Mouse (Mus musculus): ENCODE results near the gene Ankrd23. TPM values are rescaled to one million over a fixed set of nuclear protein-coding genes. Genes with fewer than 3 reads are reported as not detected.
A peak's percentile ranks its signal among the peaks of the same experiment; 100 is the strongest.

Gene Ankrd23
- polyA plus RNA-seq, 1 experiment, result 26.1 TPM

DNA sequence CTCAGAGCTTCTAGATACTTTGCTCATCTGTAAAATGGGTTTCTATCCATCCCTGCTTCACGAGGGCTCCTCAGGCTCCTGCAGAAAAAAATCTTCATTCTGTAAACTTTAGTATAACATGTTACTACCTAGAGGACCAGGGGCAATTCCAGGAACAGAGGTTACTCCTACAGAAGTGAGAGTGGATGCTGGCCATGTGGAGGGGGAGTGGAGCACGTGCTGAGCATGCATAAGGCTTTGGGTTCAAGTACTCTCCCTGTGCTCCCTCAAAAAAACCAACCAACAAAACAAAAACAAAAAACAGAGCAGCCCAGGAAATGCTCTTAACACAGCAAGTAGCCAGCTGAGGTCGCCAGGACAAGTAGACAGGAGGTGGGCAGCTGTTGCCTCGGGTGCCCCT, 26.9 kb upstream of the Ankrd23 start:
- DNase-seq (ENCODE audit: low spot score), result no peak

DNA sequence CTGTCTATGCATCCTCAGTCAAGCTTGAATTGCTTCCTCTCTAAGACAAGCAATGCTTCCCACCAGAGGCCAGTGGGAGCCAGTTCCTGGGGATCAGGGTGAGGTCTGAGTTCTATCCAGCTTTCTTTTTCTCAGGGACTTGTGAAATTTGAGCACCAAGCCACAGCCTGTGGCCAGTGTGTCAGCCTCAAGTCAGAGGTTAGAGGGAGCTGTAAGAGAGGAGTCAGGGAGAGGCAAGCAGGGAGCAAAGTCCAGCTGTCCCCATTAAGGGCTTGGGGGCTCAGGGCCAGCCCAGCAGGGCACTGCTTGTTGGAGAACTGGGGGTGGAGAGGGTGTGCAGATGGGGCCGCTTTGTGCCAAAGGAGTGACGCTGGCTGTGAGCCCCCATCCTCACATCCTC, 26.5 kb upstream of the Ankrd23 start:
- no peak for DNase-seq (ENCODE audit: low spot score)

DNA sequence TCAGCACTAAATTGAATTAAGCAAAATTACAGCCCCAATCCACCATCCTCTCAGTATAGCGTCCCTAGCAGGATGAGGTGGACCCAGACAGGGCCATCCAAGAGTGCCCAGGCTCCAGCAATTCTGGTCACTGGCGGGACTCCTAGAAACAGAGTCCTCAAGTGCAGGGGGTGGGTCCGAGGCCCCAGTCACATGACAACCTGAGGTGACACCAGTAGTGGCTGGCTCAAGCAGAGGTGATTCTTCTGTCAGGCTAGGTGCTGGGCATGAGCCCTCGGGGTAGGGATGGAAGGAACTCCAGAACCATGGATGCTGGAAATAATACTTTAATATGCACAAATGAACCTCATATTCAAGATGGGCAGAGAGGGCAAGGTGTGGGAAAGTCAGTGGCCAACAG, 25.7 kb upstream of the Ankrd23 start:
- DNase-seq (ENCODE audit: low spot score), result no peak

DNA sequence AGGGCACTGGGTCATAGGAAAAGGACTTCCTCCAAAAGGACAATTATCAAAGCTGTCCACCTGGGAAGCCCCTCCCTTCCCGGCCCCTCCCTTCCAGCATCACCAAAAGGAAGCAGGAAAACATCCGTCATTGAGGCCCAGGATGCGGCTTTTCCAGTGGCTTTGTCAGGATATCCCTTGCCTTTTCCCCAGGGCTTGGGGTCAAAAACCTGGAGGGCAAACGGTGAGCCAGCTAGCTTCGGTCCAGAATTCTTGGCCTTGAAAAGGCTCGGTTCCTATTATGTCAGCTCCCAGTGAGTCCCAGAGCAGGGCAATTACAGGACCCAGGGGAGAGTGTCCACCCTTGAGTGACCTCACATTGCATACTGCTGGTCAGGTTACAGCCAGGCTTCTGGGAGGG, 24.2 kb upstream of the Ankrd23 start:
- DNase-seq (ENCODE audit: low spot score), result no peak

DNA sequence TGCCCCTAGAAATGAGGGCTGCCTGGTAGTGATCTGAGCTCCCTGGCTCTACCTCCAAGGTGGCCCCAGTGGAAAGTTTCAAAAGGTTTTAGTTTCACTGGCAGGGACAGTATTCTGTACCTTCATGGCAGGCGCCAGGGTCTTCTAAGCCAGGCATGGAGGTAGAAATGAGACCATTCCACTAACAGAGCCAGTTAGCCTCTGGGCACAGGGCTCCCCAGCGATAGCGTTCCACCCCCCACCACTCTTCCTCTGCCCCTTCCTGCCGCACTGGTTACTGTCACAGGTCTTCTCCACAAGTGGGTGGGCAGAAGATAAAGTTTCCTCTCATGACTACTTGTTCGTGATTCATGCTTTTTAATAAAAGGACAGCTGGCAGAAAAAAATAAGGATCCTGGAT, 23.2 kb upstream of the Ankrd23 start:
- no peak for DNase-seq (ENCODE audit: low spot score)

DNA sequence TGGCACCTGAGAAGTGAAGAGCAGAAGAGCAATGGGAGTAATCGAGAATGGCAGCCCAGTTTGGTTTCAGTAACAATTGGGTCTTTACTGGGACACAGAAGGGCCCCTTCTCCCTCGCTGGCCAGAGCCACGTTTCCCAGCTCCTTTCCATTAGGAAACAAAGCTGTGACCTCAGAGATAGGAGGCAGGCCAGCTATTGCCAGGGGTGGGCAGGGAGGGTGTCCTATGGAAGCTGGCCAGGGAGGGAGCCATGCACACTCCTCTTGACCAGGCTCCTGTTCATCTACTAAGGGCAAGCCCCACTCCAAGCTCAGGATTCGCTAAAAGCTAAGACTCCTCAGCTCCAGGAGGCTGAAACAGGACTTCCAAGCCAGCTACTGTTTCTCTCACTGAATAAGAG, 22.6 kb upstream of the Ankrd23 start:
- DNase-seq (ENCODE audit: low spot score), result no peak

DNA sequence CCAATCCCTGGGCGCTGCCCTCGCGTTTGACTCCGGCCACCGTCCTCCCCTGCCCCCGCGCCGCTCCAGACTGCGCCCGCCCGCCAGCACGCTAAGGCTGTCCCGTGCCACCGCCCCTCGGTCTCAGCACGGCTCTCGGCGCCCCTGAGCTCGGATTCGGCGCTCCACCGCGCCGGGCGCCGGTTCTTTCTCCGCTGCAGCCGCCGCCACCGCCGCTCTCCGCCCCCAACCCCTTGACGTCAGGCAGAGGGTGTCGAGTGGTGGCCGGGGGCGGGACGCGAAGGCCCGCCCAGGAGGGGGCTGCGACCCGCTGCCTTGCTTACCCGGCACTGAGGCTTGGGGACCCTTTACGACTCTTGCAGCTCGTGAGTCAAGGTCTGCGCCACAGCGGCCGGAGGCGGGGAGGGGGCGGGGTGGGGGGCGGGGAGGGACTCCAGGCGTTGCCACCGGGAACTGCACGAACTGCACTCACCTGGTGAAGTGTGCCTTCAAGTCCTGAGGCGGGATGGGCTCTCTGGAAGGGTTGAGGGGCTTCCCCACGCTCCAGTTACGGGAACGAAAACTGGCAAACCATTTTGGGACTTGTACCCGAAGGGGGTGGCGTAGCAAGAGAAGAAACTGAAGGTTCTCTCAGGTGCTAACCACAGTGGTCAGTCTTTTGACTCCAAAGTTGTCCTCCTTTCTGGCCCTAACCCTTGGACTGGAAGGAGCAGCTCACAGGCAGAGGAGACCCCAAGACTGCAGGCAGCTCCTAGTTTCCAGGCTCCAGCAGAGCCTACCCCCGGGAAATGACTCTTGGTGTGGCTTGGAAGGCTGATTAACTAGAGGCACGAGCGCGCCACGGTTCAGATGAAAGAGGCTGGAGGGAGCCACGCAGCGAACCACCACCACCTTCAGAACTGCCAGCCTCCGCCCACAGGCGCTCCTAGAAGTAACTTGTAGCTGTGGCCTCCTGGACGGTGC, 21.6 kb upstream of the Ankrd23 start, which contains the start of gene Sema4c:
Gene Sema4c, minus strand, starts transcription at position 319 of the 963 bp plus-strand sequence.
- DNase-seq (ENCODE audit: low spot score), result peak; percentile 79

DNA sequence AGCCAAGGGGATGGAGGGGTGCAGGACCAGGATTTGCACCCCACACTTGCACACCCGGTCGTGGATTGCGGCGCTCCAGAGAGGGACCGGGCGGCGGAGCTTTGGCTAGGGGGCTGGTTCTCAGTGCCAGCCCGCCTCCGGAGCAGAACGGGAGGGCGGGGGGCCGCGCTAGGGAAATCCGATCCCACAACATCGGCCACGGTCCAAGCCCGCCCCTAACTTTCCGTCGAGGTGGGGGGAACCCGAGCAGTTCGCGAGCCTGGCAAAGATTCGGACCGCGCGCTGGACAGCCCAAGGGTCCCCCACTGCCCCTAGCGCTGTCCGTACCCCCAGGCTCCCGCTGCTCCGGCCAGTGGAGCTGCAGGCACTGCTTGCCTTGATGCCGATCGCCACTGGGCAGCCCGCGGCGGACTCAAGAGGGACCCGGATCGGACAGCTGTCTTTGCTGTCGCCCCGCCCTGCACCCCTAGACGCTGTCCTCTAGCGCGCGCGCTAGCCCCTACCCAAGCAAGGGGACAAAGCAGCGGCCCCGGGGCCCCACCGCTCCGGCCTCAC, 20.9 kb upstream of the Ankrd23 start:
- DNase-seq (ENCODE audit: low spot score), result peak; percentile 82

DNA sequence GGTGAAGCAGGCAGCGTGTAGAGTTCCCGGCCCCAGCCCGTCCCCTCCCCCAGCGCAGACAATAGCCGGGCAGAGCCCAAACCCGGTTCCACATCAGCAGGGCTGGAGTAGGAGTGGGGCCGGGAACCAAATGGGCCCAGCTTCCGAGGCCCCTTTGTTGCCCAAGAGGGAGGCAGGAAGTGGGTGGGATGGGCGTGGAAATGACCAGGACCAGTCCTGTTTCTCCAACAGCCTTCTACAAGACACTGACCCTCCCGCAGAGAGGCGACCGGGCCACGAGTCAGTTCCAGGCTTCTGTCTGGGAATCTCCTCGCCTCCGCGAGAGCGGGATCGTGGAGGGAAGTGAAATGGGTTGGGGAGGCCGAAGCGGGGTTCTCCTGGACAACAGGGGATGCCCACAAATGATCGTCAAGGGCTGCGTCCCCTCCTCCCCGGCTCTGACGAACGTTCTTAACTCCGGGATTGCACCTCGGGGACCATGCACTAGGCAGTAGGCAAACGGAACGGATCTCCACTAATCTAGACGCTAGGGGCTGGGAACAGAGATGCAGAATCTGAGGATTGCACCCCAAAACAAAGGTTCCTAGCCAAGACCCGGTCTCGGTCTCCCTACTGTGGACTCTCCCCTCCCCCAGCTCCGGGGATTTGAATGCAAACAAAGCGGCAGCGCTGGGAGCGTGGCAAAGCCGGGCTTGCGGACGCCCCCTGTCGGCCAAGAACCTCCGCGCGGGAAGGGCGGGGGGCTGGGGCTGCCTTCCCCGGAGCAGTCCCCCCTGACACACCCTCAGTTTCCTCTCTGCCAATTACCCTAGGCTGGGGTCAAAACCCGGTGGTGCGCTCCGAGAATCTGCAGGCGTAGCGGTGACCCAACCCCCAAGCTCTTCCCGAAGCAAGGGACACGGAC, 20.1 kb upstream of the Ankrd23 start:
- DNase-seq (ENCODE audit: low spot score), result peak; percentile 83

DNA sequence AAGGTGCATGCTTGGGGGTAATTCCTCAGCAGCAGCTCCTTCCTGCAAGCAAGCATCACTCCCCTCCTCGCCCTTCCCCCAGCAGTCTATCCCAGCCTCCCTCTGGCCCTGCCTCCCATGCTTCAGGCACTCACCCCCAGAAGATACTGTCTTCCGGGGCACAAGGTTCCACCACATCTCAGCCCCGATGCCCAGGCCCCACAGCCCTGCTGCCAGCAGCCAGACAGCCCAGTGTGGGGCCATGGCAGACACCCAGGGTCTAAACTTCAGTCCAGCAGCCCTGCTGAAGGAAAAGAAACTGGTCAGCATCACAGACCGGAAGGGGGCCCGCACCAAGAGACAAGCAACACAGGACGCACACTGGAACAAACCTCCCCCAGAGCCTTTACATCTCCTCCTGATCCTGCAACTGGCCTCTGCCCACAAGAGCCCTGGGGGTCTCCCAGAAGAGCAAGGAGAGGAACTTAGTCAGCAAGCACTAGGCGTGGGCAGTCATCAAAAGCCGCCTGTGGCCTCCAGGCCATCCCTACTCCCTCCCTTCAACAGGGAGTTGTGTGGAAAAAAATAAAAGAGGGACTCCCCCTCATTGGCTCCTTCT, 19.2 kb upstream of the Ankrd23 start:
- no peak for DNase-seq (ENCODE audit: low spot score)

DNA sequence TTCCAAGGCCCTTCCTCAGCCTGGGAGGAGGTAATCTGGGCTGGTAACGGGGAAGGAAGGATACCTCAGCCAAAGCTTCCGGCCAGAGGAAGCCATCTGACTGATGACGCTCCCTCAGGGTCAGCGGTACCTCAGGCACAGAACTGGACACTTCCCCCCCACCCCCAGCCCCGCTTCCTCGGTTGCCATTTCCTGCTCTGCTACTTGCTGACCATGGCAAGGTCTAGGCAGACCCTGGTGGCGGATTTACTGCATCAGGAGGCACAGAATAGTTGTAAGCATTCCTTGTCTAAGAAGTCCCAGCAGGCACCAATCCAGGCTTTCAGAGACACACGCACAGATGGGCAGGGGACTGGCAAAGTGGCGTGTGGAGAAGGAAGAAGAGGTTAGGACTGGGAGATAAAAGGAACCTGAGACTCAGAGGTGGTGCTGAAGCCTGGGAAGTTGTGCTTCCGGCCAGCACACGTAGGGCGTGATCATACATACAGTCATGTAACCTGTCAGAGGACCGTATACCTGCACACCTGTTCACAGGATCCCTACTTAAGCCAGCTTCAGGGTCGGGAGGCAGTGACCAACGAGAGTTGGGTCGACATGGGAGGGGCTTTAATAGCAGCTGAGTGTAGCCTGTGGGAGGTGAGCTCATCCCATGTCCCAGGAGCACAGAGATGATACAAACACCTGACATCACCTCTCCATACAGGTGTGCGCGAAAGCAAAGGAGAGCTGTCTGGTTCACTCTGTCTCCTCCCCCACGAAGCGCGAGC, 18.1 kb upstream of the Ankrd23 start:
- DNase-seq (ENCODE audit: low spot score), result no peak

DNA sequence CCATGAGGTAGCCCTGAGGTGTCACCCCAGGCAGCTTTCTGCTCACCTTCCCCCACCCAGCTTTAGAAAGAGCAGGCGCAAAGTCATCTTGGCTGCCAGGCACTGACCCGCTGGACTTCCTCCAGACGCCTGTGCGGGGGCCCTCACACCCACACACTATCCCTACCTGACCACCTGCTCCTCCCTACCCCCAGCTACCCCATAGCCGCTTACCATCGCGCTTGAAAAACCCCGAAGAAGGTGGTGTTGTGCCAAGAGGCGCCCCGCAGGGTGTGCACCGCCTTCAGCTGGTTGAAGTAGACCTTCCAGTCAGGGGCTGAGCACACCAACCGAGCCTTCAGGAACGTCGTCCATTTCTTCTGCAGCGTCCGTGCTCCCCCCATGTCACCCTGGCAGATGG, 15.8 kb upstream of the Ankrd23 start:
- DNase-seq (ENCODE audit: low spot score), result no peak

DNA sequence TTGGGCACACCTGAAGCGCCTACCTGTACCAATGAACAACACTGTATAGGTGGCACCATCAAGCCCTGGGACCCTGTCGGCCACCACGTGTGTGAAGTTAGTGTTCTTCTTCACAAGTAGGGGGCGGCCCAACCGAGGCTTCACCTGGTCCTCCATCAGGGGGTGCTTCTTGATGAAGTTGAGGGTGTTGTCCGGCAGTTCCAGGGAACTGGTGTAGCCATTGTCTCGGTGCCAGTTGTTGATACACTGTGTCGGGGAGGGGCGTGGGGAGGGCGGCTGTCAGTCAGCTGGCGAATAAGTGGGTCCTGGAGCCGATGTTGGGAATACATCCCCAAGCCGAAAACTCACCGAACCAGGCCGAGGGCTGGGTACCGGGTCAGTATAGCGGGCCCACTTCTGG, 15.2 kb upstream of the Ankrd23 start:
- DNase-seq (ENCODE audit: low spot score), result no peak

DNA sequence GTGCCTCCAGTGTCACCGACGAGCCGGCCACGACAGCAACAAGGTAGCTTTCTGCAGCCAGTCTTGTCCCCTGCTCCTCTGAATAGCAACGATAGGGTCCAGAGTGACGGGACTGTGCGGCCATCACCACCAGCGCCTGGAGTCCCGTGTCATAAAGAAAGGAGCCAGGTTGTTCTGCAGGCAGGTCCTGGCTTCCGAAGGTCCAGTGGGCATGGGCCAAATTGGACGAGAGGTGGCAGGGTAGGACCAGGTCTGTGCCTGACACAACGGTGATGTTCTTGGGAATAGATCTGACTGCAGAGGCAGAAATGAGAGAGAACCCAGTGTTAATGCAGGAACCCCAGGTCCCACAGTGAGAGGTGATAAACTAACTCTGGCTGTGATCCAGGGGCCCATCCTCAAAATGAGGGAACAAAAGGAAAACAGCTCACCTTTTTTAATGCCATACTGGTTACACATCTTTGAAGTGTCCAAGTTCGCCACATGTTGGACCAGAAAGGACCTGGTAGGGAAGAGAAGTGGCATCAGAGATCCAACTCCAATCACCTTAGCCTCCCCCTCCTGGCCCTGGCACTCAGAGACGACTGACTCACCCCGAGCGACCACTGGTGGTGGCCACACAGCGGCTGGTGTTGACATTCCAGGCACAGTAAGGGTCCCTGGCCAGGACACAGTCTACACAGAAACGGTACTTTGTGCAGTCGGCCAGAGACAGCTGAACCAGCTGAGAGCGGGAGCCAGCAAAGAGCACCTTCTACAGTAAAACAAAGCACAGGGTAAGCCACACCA, 13.6 kb upstream of the Ankrd23 start:
- DNase-seq (ENCODE audit: low spot score), result no peak

DNA sequence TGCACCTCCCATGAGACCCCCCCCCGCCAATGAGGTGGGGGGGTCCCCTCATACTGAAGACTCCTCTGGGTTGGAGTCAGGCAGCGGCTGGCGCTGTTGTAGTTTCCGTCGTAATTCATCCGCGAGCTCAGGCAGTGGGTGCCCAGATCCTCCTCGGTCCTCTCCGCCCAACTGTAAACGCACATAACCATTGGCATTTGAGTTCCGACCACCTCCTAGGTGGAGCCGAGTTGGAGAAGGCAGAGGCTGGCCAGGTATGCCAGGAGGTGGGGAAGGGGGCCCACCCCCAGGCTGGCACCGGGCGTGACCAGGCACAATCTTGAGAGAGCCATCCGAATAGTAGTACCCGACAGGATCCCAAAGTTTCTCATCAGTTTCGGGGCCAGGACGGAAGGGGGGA, 12.8 kb upstream of the Ankrd23 start:
- no peak for DNase-seq (ENCODE audit: low spot score)

DNA sequence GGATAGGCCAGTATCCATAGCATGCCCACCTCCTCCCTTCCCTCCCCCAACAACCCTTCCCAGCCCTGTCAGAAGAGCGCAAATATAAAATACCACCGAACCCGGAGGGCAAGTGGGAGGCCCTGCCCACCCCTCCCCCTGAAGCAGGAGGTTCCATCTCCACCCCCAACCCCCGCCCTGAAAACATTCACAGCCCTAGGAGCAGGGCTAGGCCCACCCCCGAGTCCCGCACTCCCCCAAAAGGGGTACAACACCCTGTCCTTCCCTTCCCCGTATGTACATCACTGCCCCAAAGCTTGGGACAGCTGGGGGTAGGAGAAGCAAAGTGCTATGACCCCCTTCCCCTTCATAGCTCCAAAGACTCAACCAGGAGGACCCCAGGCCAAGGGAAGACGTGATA, 12.1 kb upstream of the Ankrd23 start:
- no peak for DNase-seq (ENCODE audit: low spot score)

DNA sequence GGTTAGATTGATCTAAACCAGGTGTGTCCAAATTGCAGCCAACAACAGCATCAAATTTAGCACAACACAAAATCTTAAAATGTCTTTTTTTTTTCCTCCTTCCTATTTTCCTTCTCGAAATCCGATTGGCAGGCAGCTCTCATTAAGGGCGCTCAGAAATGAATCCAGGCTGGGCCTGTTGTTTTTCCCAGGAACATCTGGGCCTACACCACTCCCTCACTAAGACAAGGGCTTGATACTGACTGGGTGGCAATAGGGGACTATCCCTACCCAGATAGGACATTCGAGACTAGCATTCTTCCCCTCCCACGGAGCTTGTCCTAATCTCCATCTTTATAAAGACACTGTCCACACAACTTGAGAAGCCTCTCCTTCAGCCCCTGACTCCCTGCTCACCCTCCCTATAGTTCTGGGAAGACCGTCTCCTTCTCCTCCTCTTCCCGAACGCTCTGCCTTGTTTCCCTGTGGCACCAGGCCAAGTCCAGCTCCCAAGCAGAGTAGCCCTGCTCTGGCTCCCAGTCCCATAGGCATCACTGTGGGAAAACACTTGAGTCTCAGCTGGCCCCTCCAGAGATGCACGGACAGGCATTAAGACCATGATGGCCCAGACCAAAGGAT, 11.4 kb upstream of the Ankrd23 start:
- DNase-seq (ENCODE audit: low spot score), result no peak

DNA sequence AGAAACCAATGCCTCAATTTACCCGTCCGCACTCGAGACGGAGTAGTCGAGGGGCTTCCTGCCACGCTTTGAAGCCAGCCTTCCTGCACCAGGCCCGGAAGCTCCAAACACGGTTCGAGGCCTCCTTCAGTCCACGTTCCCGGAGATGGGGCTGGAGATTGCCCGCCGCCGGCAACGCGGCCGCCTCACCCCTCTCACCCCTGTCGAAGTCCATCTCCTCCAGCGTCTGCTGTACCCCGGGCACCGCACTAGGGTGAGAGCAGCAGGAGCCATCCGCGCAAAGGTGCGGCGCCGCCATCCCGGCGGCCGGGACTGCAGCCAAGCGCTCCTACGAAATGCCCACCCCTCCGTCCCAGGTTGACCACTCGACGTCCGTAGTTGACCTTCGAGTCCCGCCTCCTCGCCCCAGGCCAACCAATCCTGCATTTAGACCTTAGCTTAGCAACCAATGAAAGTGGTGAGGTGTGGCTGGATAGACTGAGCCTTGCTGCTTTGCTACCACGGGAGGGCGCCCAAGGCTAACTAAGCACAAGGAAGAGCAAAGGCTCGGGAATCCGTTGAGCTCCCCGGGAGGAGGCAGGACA, 10.3 kb upstream of the Ankrd23 start, which contains the start of gene Ankrd39:
Gene Ankrd39, minus strand, starts transcription at position 558 of the 584 bp plus-strand sequence.
- peak; percentile 93 for DNase-seq (ENCODE audit: low spot score)

DNA sequence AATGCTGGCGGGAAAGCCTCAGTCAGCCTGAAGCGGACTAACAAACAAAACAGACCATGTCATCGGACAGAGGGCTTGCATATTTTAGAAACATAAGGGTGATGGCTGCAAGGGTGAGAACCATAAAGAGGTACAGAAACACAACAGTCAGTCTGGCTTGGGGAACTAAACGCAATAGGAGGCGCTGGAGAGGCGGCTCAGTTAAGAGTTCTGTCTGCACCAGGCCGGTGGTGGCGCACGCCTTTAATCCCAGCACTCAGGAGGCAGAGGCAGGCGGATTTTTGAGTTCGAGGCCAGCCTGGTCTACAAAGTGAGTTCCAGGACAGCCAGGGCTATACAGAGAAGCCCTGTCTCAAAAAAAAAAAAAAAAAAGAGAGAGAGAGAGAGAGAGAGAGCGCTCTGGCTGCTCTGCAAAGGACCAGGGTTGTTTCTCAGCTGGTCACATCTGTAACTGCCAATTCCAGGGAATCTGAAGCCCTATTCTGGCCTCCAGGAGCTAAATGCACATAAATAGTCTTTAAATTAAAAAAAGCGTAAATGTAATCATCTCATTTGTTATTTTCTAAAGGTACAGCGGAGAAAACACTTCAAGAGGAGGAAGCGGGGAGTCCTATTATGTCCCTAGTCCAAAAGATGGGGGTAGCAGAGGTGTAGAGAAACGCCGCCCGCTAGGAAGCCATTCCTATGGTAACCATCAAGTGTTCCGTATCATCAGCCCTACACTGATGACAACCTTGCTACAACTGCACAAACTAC, 9.3 kb upstream of the Ankrd23 start:
- no peak for DNase-seq (ENCODE audit: low spot score)
